24 mouse cellular contexts compared by ENCODE assay signal in the genomic region with DNA sequence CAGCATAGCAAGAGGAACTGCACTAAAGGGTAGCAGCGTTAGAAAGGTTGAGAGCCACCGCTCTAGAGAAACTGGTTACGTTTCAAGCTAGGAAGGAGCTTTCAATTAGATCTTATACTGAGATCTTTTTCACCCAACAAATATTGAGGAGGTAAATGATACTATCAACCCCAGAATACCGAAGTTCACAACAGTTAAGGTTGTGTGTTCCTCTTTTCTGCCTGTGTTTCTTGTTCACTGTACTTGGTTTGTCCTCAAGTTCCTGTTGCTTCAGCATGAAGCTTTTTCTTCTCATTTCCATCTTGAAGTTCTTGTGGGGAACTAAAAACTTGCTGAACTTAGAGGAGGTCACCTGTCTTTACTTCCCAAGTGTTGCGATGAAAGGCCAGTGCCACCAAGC. TPM values are rescaled to one million over a fixed set of nuclear protein-coding genes. Genes with fewer than 3 reads are reported as not detected.
A peak's percentile ranks its signal among the peaks of the same experiment; 100 is the strongest.
DNase-seq lines count a peak whose midpoint lies in the region; ATAC-seq and TF ChIP-seq lines count a peak whose summit lies in the region.
"Had no signal": no experiment of that assay in that cellular context is flagged by ENCODE, and none has a peak within 500 bp of the region (broad histone marks: within the 10 kb centered on the region; RNA-seq: fewer than 3 reads in every experiment).

No protein-coding gene starts in this region.

- no peak for TF ChIP-seq CTCF in G1E (IDR thresholded peaks at IDR 0.05; ENCODE audit: low read depth, low read length)

- DNase-seq in 416B (ENCODE audit: low read depth), result peak; percentile 42
- DNase-seq in G1E (ENCODE audit: low spot score), result no peak
- DNase-seq in frontal cortex, postnatal 14 days (ENCODE audit: low spot score in 2 of 2), result no peak
- DNase-seq in left cerebral cortex, postnatal 25 days (ENCODE audit: low spot score in 2 of 2), result no peak
- DNase-seq in adrenal gland, postnatal 14 days, result no peak
- DNase-seq: cerebellum, adult 18-20 months; cerebellum, postnatal 14 days; embryo, embryonic 11 days; gastrocnemius, postnatal 36 days; kidney, postnatal 36 days; lung, embryonic 14.5 days; thymus, postnatal 14 days had no signal

- no peaks in the 10 kb centered on the region for H3K27me3 ChIP-seq in G1E (ENCODE audit: insufficient read depth, low read length)
- H3K27me3 ChIP-seq: embryonic facial prominence, embryonic 13.5 days; forebrain, embryonic 12.5 days; limb, embryonic 15.5 days; midbrain, embryonic 15.5 days; neural tube, embryonic 13.5 days had no signal

- intact Hi-C loops in left cerebral cortex, postnatal 25 days (cut with DNase I), result no loop called here

- peaks cover 63% of the 10 kb centered on the region for H3K36me3 ChIP-seq in G1E (replicated peaks)
- H3K36me3 ChIP-seq: midbrain, embryonic 15.5 days had no signal

- peaks cover 51% of the 10 kb centered on the region for H3K4me1 ChIP-seq in G1E (ENCODE audit: insufficient read depth, low read depth, low read length)
- H3K4me1 ChIP-seq: embryonic facial prominence, embryonic 13.5 days; forebrain, embryonic 12.5 days; hindbrain, embryonic 10.5 days; limb, embryonic 15.5 days; midbrain, embryonic 15.5 days had no signal

- H3K4me3 ChIP-seq in G1E (ENCODE audit: low read depth, low read length), result no peak overlapping the region
- H3K4me3 ChIP-seq: embryonic facial prominence, embryonic 13.5 days; erythroblast, embryonic 14.5 days; forebrain, embryonic 12.5 days; hindbrain, embryonic 10.5 days; limb, embryonic 15.5 days; midbrain, embryonic 15.5 days; myocyte; neural tube, embryonic 13.5 days had no signal

- H3K9me3 ChIP-seq in G1E (replicated peaks), result no peaks in the 10 kb centered on the region
- H3K9me3 ChIP-seq: embryonic facial prominence, embryonic 13.5 days; forebrain, embryonic 12.5 days; hindbrain, embryonic 10.5 days; limb, embryonic 15.5 days; midbrain, embryonic 15.5 days; neural tube, embryonic 13.5 days had no signal

- ATAC-seq in G1E (ENCODE audit: extremely low read depth, insufficient number of reproducible peaks, low FRiP score, poor library complexity, severe bottlenecking), result peak; percentile 31; the same call in 1 of the 2 replicates
- ATAC-seq in granulocyte monocyte progenitor cell, adult 5-6 weeks (replicated peaks; ENCODE audit: poor library complexity, severe bottlenecking), result peak; percentile 81
- ATAC-seq in monocyte, adult 5-6 weeks (replicated peaks; ENCODE audit: insufficient number of reproducible peaks, low FRiP score, low TSS enrichment, poor library complexity, severe bottlenecking), result peak; percentile 40
- ATAC-seq: hindbrain, postnatal 0 days; intestine, embryonic 16.5 days; midbrain, embryonic 15.5 days had no signal

RNA-seq across cellular contexts. Expression of a gene that starts 41.2 kb away (rescaled TPM):
- total RNA-seq in G1E (2014; fragmentation: Nextera tagmentation), result 618 and 666 TPM in 2 replicates
- total RNA-seq in G1E (2017), result 179 and 200 TPM in 2 replicates
- 30.7 and 32.3 TPM in 2 replicates for polyA plus RNA-seq in G1E (2012)
- 209 and 282 TPM in 2 replicates for total RNA-seq in granulocyte monocyte progenitor cell, adult 5-6 weeks (2014; fragmentation: Nextera tagmentation)
- 147 and 198 TPM in 2 replicates for total RNA-seq in granulocyte monocyte progenitor cell, adult 5-6 weeks (2017)
- 167 to 270 TPM (median 183 TPM) in 3 replicates for total RNA-seq in monocyte, adult 5-6 weeks (2017)
- 10 to 100 TPM; 78.8 to 84.1 TPM for total RNA-seq in left cerebral cortex, postnatal 25 days (2021)
- 102 and 110 TPM in 2 replicates for total RNA-seq in adrenal gland, postnatal 14 days (2021)

Comparison
In these comparisons a context has a peak if more than half of its experiments do, and no peak if none do; other contexts are left out.
1. ATAC-seq: peak in every context shown above with its lines; median percentile 81 in granulocyte monocyte progenitor cell, adult 5-6 weeks; 40 in monocyte, adult 5-6 weeks; 31 in G1E.